Mouse (Mus musculus) mouse trophoblast stem cell (cell line): ENCODE measurements around the gene Mllt3.

Experiments
- in situ Hi-C, 2 experiments: fragments of 300-500 bp; cut with MseI, MboI; formaldehyde crosslinking; loops; 2 replicates in 1 of 2; 3 replicates in 1 of 2; pipeline ENCODE4 v1.15.1; 2025

Mllt3 gene

GRCm38 (mm10) chr4:88033216-88033653 is at the start of gene Mllt3:
Gene Mllt3 (minus strand): TSS chr4:88033364.
- in situ Hi-C loops: loop anchor here (10.0 to 25.0 kb wide), 3 partner anchors 262 to 504 kb away; no protein-coding TSS in a partner anchor

- in situ Hi-C loops: no loop called here
These were observed 49.2 kb upstream of the Mllt3 start for GRCm38 (mm10) chr4:88082381-88082780.

GRCm38 (mm10) chr4:88081885-88082284 is 48.7 kb upstream of the Mllt3 start:
- in situ Hi-C loops: no loop called here

- in situ Hi-C loops: no loop called here
These were observed 48.3 kb upstream of the Mllt3 start for GRCm38 (mm10) chr4:88081417-88081816.

- in situ Hi-C loops: no loop called here
These were observed 45.8 kb upstream of the Mllt3 start for GRCm38 (mm10) chr4:88078983-88079382.

GRCm38 (mm10) chr4:88075388-88075787 is 42.2 kb upstream of the Mllt3 start:
- in situ Hi-C loops: no loop called here

GRCm38 (mm10) chr4:88046280-88046679 is 13.1 kb upstream of the Mllt3 start:
- in situ Hi-C loops: loop anchor here in 1 of 2 experiments (25.0 kb wide), 1 partner anchor 491 kb away; no protein-coding TSS in a partner anchor

- in situ Hi-C loops: loop anchor here in 1 of 2 experiments (25.0 kb wide), 1 partner anchor 492 kb away; no protein-coding TSS in a partner anchor
These were observed 12.0 kb upstream of the Mllt3 start for GRCm38 (mm10) chr4:88045151-88045550.

- in situ Hi-C loops: loop anchor here (5.0 to 25.0 kb wide), 4 partner anchors 259 to 502 kb away; no protein-coding TSS in a partner anchor
These were observed 2.2 kb upstream of the Mllt3 start for GRCm38 (mm10) chr4:88035361-88035760.

- in situ Hi-C loops: loop anchor here (5.0 to 25.0 kb wide), 4 partner anchors 260 to 503 kb away; no protein-coding TSS in a partner anchor
These were observed 1.4 kb upstream of the Mllt3 start for GRCm38 (mm10) chr4:88034387-88035157.

- in situ Hi-C loops: loop anchor here (10.0 to 25.0 kb wide), 3 partner anchors 261 to 503 kb away; no protein-coding TSS in a partner anchor
These were observed 694 bp upstream of the Mllt3 start for GRCm38 (mm10) chr4:88033729-88034386.

- in situ Hi-C loops: loop anchor here (10.0 to 25.0 kb wide), 3 partner anchors 262 to 505 kb away; no protein-coding TSS in a partner anchor
These were observed 739 bp downstream of the Mllt3 start for GRCm38 (mm10) chr4:88032151-88033098.

- in situ Hi-C loops: loop anchor here (10.0 to 25.0 kb wide), 3 partner anchors 263 to 506 kb away; no protein-coding TSS in a partner anchor
These were observed 1.7 kb downstream of the Mllt3 start for GRCm38 (mm10) chr4:88031211-88032150.

GRCm38 (mm10) chr4:88023567-88023966 is 9.6 kb downstream of the Mllt3 start:
- in situ Hi-C loops: loop anchor here (5.0 to 25.0 kb wide), 4 partner anchors 236 to 659 kb away; no protein-coding TSS in a partner anchor

- in situ Hi-C loops: loop anchor here (5.0 to 25.0 kb wide), 4 partner anchors 235 to 658 kb away; no protein-coding TSS in a partner anchor
These were observed 10.5 kb downstream of the Mllt3 start for GRCm38 (mm10) chr4:88022623-88023022.

- in situ Hi-C loops: loop anchor here (5.0 to 25.0 kb wide), 4 partner anchors 233 to 656 kb away; no protein-coding TSS in a partner anchor
These were observed 12.7 kb downstream of the Mllt3 start for GRCm38 (mm10) chr4:88020421-88020820.

- in situ Hi-C loops: loop anchor here (5.0 to 25.0 kb wide), 4 partner anchors 232 to 655 kb away; no protein-coding TSS in a partner anchor
These were observed 13.5 kb downstream of the Mllt3 start for GRCm38 (mm10) chr4:88019645-88020044.

- in situ Hi-C loops: loop anchor here in 1 of 2 experiments (25.0 kb wide), 1 partner anchor 230 kb away; no protein-coding TSS in a partner anchor
These were observed 15.5 kb downstream of the Mllt3 start for GRCm38 (mm10) chr4:88017452-88018350.
